Mouse (Mus musculus) lung, adult 2 months (tissue): ENCODE results near the gene Cfap43. TPM values are rescaled to one million over a fixed set of nuclear protein-coding genes. Genes with fewer than 3 reads are reported as not detected.

Experiments used
- DNase-seq: peaks from one replicate; pipeline ENCODE4 v3.0.0; 2022
- H3K4me1 ChIP-seq: fragments of 200-500 bp; 2 replicates; pipeline ENCODE4 v1.6.1; 2011; ENCODE audit warnings: low read length; ENCODE audit not compliant: control insufficient read depth, insufficient read depth
- H3K4me3 ChIP-seq: fragments of 200-500 bp; replicated peaks from 2 replicates; pipeline ENCODE3; 2011; ENCODE audit warnings: low read depth, mild to moderate bottlenecking, control low read depth, low read length; ENCODE audit errors: extremely low read depth
- CTCF ChIP-seq: fragments of 200-500 bp; IDR thresholded peaks from 2 replicates; pipeline ENCODE4 v1.5.1; 2011; ENCODE audit warnings: mild to moderate bottlenecking, low read length, control low read depth; ENCODE audit not compliant: insufficient read depth
- POLR2A ChIP-seq: fragments of 200-500 bp; IDR thresholded peaks from 2 replicates; pipeline ENCODE4 v1.6.1; 2011; ENCODE audit warnings: low read depth, mild to moderate bottlenecking, control low read depth, low read length, borderline replicate concordance; ENCODE audit errors: extremely low read depth
- WGBS: fragments of 180-500 bp; shearing (Covaris S2); methylation state at CpG from one replicate; pipeline ENCODE4 v1.1.7; 2018; 5-methylcytosine and 5-hydroxymethylcytosine counted together
- polyA plus RNA-seq: library from polyadenylated mRNA; depleted of rRNA; stranded (reverse); fragments of >200 nt; gene quantifications from 2 replicates; pipeline ENCODE4 v1.2.3, GENCODE M21; 2012

Cfap43 gene
- polyA plus RNA-seq, 1 experiment, result 7.1 TPM

DNA sequence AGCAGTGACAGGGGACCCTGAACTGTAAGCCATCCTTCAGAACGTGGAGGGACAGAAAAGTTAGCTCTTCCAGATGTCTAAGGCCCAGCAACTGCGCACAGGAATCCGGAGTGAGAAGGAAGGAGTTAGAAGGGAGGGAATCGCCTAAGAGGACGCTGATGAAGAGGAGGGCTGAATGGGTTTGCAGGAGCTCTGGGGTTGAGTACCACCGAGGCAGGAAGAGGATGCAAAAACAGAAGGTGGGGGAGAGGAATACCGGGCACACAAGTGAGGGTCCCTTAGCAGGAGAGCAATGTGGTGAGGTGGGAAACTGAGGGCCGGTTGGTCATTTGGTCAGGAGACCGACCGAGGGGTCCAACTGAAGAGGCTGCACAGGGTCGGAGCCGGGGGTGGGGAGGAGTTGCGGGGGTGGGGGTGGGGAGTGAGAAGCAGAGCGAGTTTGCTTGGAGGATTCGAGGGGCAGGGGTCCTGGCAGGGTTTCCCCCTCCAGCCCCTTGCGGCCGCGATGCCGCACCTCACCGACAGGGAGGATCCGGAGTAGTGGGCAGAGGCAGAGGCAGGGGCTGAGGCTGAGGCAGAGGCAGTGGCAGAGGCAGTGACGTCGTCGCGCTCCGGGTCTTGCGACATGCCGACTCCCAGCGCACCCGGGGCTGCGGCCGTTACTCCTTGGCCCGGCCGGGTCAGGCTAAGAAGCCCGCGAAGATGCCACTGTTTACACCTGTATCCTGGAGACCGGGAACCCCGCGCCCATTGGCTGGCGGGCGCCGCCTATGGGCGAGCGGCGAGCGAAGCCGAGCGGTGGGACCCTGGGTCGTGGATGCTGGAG lies 82.2 kb downstream of the Cfap43 start:
- WGBS, result 5% methylated on average over 49 of the region's 49 CpGs
- peak; percentile 59 for DNase-seq
- Histone ChIP-seq H3K4me3 (peak overlapping the region; percentile 17), H3K4me1 (no peaks in the 10 kb centered on the region)
- TF ChIP-seq CTCF, result no peak
- no peak for TF ChIP-seq POLR2A

GRCm38 (mm10) chr19:47835776-47836175 lies 83.3 kb downstream of the Cfap43 start:
- TF ChIP-seq CTCF, result no peak
- no peak for TF ChIP-seq POLR2A
- Histone ChIP-seq H3K4me3 (no peak overlapping the region), H3K4me1 (no peaks in the 10 kb centered on the region)
- WGBS, result 84% methylated on average over 7 of the region's 7 CpGs
- DNase-seq, result no peak

GRCm38 (mm10) chr19:47834614-47835013 lies 84.5 kb downstream of the Cfap43 start:
- no peak for DNase-seq
- no peak for TF ChIP-seq POLR2A
- no peak for TF ChIP-seq CTCF
- 59% methylated on average over 5 of the region's 5 CpGs for WGBS

DNA sequence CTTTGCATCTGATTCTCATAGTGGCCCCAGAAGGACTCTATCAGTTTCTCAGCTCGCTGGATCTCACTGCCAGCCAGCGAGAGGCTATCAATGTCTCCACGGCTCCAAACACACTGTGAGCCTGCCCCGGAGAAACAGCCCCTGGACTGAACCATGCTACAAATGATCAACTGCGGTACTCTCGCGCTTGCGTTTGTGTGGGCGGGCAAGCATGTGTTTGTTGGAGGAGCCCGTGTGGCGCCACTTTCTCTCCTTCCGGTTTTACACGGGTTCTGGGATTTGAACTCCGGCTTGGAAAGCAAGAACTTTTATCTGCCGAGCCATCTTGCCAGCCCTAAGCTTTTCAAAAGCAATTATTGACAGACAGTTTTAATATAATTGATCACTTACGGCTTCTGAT lies 86.8 kb downstream of the Cfap43 start:
- 83% methylated on average over 16 of the region's 16 CpGs for WGBS
- no peak for TF ChIP-seq POLR2A
- no peak for TF ChIP-seq CTCF
- no peak for DNase-seq
- H3K4me1 ChIP-seq, result no peaks in the 10 kb centered on the region
- H3K4me3 ChIP-seq, result no peak overlapping the region

More at GRCm38 (mm10) chr19:47834614-47835013, 84.5 kb downstream of the Cfap43 start:
- no peak overlapping the region for H3K4me3 ChIP-seq
- H3K4me1 ChIP-seq, result no peaks in the 10 kb centered on the region

DNA sequence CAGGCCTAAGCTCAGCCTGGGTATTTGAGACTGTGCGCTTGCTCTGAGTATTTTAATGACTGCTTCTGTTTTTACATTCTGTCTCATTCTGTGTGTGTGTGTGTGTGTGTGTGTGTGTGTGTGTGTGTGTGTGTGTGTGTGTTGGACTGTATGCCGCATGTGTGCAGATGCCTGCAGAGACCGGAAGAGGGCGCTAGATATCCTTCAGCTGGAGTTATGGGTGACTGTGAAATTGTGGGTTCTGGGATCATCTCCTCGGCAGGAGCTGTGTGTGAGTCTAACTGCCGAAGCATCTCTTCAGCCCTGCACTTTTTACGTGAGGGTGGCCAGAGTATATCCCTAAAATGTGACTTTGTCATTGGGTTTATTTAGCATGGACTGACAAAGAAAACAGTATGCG lies 88.0 kb downstream of the Cfap43 start:
- TF ChIP-seq POLR2A (no peak), CTCF (no peak)
- WGBS, result 94% methylated on average over 8 of the region's 8 CpGs
- no peak overlapping the region for H3K4me3 ChIP-seq
- no peak for DNase-seq
- no peaks in the 10 kb centered on the region for H3K4me1 ChIP-seq

DNA sequence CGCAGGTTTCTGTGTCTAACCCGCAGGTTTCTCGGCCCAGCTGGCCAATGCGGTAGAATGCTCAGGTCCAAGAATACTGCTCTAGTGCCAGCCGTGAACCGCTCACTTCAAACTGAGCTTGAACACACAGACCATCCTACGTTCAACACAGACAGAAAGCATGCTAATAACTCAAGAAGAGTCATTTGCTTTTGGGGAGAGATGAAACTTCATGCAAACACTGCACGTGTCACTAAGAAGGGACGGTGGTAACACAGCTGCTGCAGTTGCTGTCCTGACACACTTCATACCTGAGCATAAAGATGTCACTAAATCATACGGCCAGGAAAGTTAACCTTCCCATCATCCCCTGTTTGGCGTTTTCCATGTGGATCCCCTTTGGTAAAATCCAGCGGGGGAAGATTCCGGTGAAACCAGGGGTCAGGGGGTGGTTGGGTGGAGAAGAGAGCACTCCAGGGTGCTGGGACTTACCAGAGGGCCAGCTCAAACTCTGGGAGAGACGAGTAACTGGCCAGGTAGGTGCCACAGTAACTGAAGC lies 89.1 kb downstream of the Cfap43 start:
- WGBS, result 85% methylated on average over 14 of the region's 14 CpGs
- H3K4me3 ChIP-seq, result no peak overlapping the region
- DNase-seq, result no peak
- TF ChIP-seq POLR2A (no peak), CTCF (no peak)
- H3K4me1 ChIP-seq, result no peaks in the 10 kb centered on the region

- 59% methylated on average over 5 of the region's 5 CpGs for WGBS
- no peak for DNase-seq
- Histone ChIP-seq H3K4me1 (no peaks in the 10 kb centered on the region), H3K4me3 (no peak overlapping the region)
- TF ChIP-seq CTCF (no peak), POLR2A (no peak)
Observed at GRCm38 (mm10) chr19:47824026-47824425, 95.1 kb downstream of the Cfap43 start.

GRCm38 (mm10) chr19:47822143-47822796 lies 96.8 kb downstream of the Cfap43 start:
- H3K4me3 ChIP-seq, result no peak overlapping the region
- DNase-seq, result no peak
- WGBS, result 24% methylated on average over 8 of the region's 8 CpGs

GRCm38 (mm10) chr19:47821494-47821872 lies 97.6 kb downstream of the Cfap43 start:
- Histone ChIP-seq H3K4me1 (no peaks in the 10 kb centered on the region), H3K4me3 (no peak overlapping the region)
- DNase-seq, result no peak
- TF ChIP-seq POLR2A (no peak), CTCF (no peak)
- 30% methylated on average over 7 of the region's 7 CpGs for WGBS

More at GRCm38 (mm10) chr19:47822143-47822796, 96.8 kb downstream of the Cfap43 start:
- TF ChIP-seq POLR2A (no peak), CTCF (no peak)
- no peaks in the 10 kb centered on the region for H3K4me1 ChIP-seq
